Mouse (Mus musculus) R1 (cell line): ENCODE results near the gene Rbp7.
A peak's percentile ranks its signal among the peaks of the same experiment; 100 is the strongest.

Source experiments
- DNase-seq: peaks from one replicate; pipeline ENCODE4 v3.0.0-alpha.2; 2018; ENCODE audit warnings: low read depth, low spot score

The Rbp7 gene

GRCm38 (mm10) chr4:149407461-149407860 is 47.3 kb downstream of the Rbp7 start:
- DNase-seq, result no peak

GRCm38 (mm10) chr4:149405713-149406443 is 48.9 kb downstream of the Rbp7 start:
- DNase-seq, result peak; percentile 91

- peak; percentile 51 for DNase-seq
Measured at GRCm38 (mm10) chr4:149404640-149405465, 49.9 kb downstream of the Rbp7 start.

GRCm38 (mm10) chr4:149403037-149403436 is 51.7 kb downstream of the Rbp7 start:
- DNase-seq, result no peak

- DNase-seq, result no peak
Measured at GRCm38 (mm10) chr4:149401591-149401982, 53.2 kb downstream of the Rbp7 start.

GRCm38 (mm10) chr4:149400878-149401590 is 53.7 kb downstream of the Rbp7 start:
- no peak for DNase-seq
